Mouse (Mus musculus): ENCODE data around the gene Gpld1. TPM values are rescaled to one million over a fixed set of nuclear protein-coding genes. Genes with fewer than 3 reads are reported as not detected.
"Not testable (repeated sequence)": the region's sequence is repeated elsewhere in the genome, so short reads cannot be mapped to it uniquely, and the experiment has no call there.

Gene Gpld1
- polyA plus RNA-seq, 1 experiment = 2.1 TPM

- Histone ChIP-seq H3K27me3 (ENCODE audit: control insufficient read depth, insufficient read depth, low read length, poor library complexity, severe bottlenecking) (no peaks in the 10 kb centered on the region), H3K4me1 (ENCODE audit: control insufficient read depth, insufficient read depth, low read length) (no peaks in the 10 kb centered on the region), H3K36me3 (ENCODE audit: control insufficient read depth, insufficient read depth, low read length, poor library complexity, severe bottlenecking) (no peaks in the 10 kb centered on the region), H3K9ac (ENCODE audit: low read depth, poor library complexity, severe bottlenecking) (no peak overlapping the region), H3K9me3 (replicated peaks; ENCODE audit: control insufficient read depth, insufficient read depth, low read length, poor library complexity, severe bottlenecking) (no peaks in the 10 kb centered on the region), H3K27ac (ENCODE audit: insufficient read depth, low read length) (no peak overlapping the region), H3K4me3 (ENCODE audit: low read depth, low read length) (no peak overlapping the region)
- no peak for TF ChIP-seq CTCF (IDR thresholded peaks at IDR 0.05; ENCODE audit: low read depth, low read length)
- TF ChIP-seq POLR2A (IDR thresholded peaks at IDR 0.05; ENCODE audit: insufficient read depth, low read length) = no peak
- no peak for TF ChIP-seq EP300 (IDR thresholded peaks at IDR 0.05; ENCODE audit: insufficient read depth, low read depth, low read length)
Observed at GRCm38 (mm10) chr13:24965130-24965845, 22.3 kb downstream of the Gpld1 start.

GRCm38 (mm10) chr13:24965846-24966201, 22.9 kb downstream of the Gpld1 start:
- Histone ChIP-seq H3K9me3 (replicated peaks; ENCODE audit: control insufficient read depth, insufficient read depth, low read length, poor library complexity, severe bottlenecking) (no peaks in the 10 kb centered on the region), H3K9ac (ENCODE audit: low read depth, poor library complexity, severe bottlenecking) (no peak overlapping the region), H3K4me1 (ENCODE audit: control insufficient read depth, insufficient read depth, low read length) (no peaks in the 10 kb centered on the region), H3K4me3 (ENCODE audit: low read depth, low read length) (no peak overlapping the region), H3K36me3 (ENCODE audit: control insufficient read depth, insufficient read depth, low read length, poor library complexity, severe bottlenecking) (no peaks in the 10 kb centered on the region), H3K27me3 (ENCODE audit: control insufficient read depth, insufficient read depth, low read length, poor library complexity, severe bottlenecking) (no peaks in the 10 kb centered on the region), H3K27ac (ENCODE audit: insufficient read depth, low read length) (no peak overlapping the region)
- TF ChIP-seq EP300 (IDR thresholded peaks at IDR 0.05; ENCODE audit: insufficient read depth, low read depth, low read length) (no peak), POLR2A (IDR thresholded peaks at IDR 0.05; ENCODE audit: insufficient read depth, low read length) (no peak), CTCF (IDR thresholded peaks at IDR 0.05; ENCODE audit: low read depth, low read length) (no peak)

GRCm38 (mm10) chr13:24971776-24972175, 28.8 kb downstream of the Gpld1 start:
- not testable (repeated sequence) for H3K36me3 ChIP-seq (ENCODE audit: control insufficient read depth, insufficient read depth, low read length, poor library complexity, severe bottlenecking)

GRCm38 (mm10) chr13:24976384-24976783, 33.4 kb downstream of the Gpld1 start:
- no peaks in the 10 kb centered on the region for H3K27me3 ChIP-seq (ENCODE audit: control insufficient read depth, insufficient read depth, low read length, poor library complexity, severe bottlenecking)

More at GRCm38 (mm10) chr13:24971776-24972175, 28.8 kb downstream of the Gpld1 start:
- not testable (repeated sequence) for H3K9me3 ChIP-seq (replicated peaks; ENCODE audit: control insufficient read depth, insufficient read depth, low read length, poor library complexity, severe bottlenecking); H3K27ac ChIP-seq (ENCODE audit: insufficient read depth, low read length); H3K4me1 ChIP-seq (ENCODE audit: control insufficient read depth, insufficient read depth, low read length); H3K4me3 ChIP-seq (ENCODE audit: low read depth, low read length); H3K9ac ChIP-seq (ENCODE audit: low read depth, poor library complexity, severe bottlenecking); H3K27me3 ChIP-seq (ENCODE audit: control insufficient read depth, insufficient read depth, low read length, poor library complexity, severe bottlenecking)

GRCm38 (mm10) chr13:24977820-24978342, 34.9 kb downstream of the Gpld1 start:
- H3K4me3 ChIP-seq (ENCODE audit: low read depth, low read length) = no peak overlapping the region
- H3K27me3 ChIP-seq (ENCODE audit: control insufficient read depth, insufficient read depth, low read length, poor library complexity, severe bottlenecking) = no peaks in the 10 kb centered on the region
- H3K9me3 ChIP-seq (replicated peaks; ENCODE audit: control insufficient read depth, insufficient read depth, low read length, poor library complexity, severe bottlenecking) = no peaks in the 10 kb centered on the region
- H3K4me1 ChIP-seq (ENCODE audit: control insufficient read depth, insufficient read depth, low read length) = no peaks in the 10 kb centered on the region
- no peaks in the 10 kb centered on the region for H3K36me3 ChIP-seq (ENCODE audit: control insufficient read depth, insufficient read depth, low read length, poor library complexity, severe bottlenecking)
- no peak overlapping the region for H3K27ac ChIP-seq (ENCODE audit: insufficient read depth, low read length)
- TF ChIP-seq POLR2A (IDR thresholded peaks at IDR 0.05; ENCODE audit: insufficient read depth, low read length) (no peak), CTCF (IDR thresholded peaks at IDR 0.05; ENCODE audit: low read depth, low read length) (no peak), EP300 (IDR thresholded peaks at IDR 0.05; ENCODE audit: insufficient read depth, low read depth, low read length) (no peak)
- no peak overlapping the region for H3K9ac ChIP-seq (ENCODE audit: low read depth, poor library complexity, severe bottlenecking)

More at GRCm38 (mm10) chr13:24976384-24976783, 33.4 kb downstream of the Gpld1 start:
- no peaks in the 10 kb centered on the region; the same call in 1 of the 2 replicates for H3K9me3 ChIP-seq (replicated peaks; ENCODE audit: control insufficient read depth, insufficient read depth, low read length, poor library complexity, severe bottlenecking)
- no peaks in the 10 kb centered on the region for H3K36me3 ChIP-seq (ENCODE audit: control insufficient read depth, insufficient read depth, low read length, poor library complexity, severe bottlenecking)
- no peak overlapping the region for H3K9ac ChIP-seq (ENCODE audit: low read depth, poor library complexity, severe bottlenecking)
- no peak overlapping the region for H3K4me3 ChIP-seq (ENCODE audit: low read depth, low read length)
- H3K27ac ChIP-seq (ENCODE audit: insufficient read depth, low read length) = no peak overlapping the region
- H3K4me1 ChIP-seq (ENCODE audit: control insufficient read depth, insufficient read depth, low read length) = no peaks in the 10 kb centered on the region
- TF ChIP-seq POLR2A (IDR thresholded peaks at IDR 0.05; ENCODE audit: insufficient read depth, low read length) = no peak
- no peak for TF ChIP-seq EP300 (IDR thresholded peaks at IDR 0.05; ENCODE audit: insufficient read depth, low read depth, low read length)
- TF ChIP-seq CTCF (IDR thresholded peaks at IDR 0.05; ENCODE audit: low read depth, low read length) = no peak

GRCm38 (mm10) chr13:24981031-24981430, 38.1 kb downstream of the Gpld1 start:
- H3K4me1 ChIP-seq (ENCODE audit: control insufficient read depth, insufficient read depth, low read length) = no peaks in the 10 kb centered on the region
- H3K9ac ChIP-seq (ENCODE audit: low read depth, poor library complexity, severe bottlenecking) = no peak overlapping the region
- H3K9me3 ChIP-seq (replicated peaks; ENCODE audit: control insufficient read depth, insufficient read depth, low read length, poor library complexity, severe bottlenecking) = no peaks in the 10 kb centered on the region
- TF ChIP-seq POLR2A (IDR thresholded peaks at IDR 0.05; ENCODE audit: insufficient read depth, low read length) = no peak
- no peak for TF ChIP-seq CTCF (IDR thresholded peaks at IDR 0.05; ENCODE audit: low read depth, low read length)
- TF ChIP-seq EP300 (IDR thresholded peaks at IDR 0.05; ENCODE audit: insufficient read depth, low read depth, low read length) = no peak
- no peaks in the 10 kb centered on the region for H3K27me3 ChIP-seq (ENCODE audit: control insufficient read depth, insufficient read depth, low read length, poor library complexity, severe bottlenecking)
- no peak overlapping the region for H3K27ac ChIP-seq (ENCODE audit: insufficient read depth, low read length)
- no peak overlapping the region for H3K4me3 ChIP-seq (ENCODE audit: low read depth, low read length)
- H3K36me3 ChIP-seq (ENCODE audit: control insufficient read depth, insufficient read depth, low read length, poor library complexity, severe bottlenecking) = no peaks in the 10 kb centered on the region
